Mouse (Mus musculus): ENCODE data around the gene Ifitm1.

Gene Ifitm1

GRCm38 (mm10) chr7:141019028-141019427, 52.0 kb downstream of the Ifitm1 start:
- DNase-seq, result no peak

All from lung, postnatal 14 days (tissue).